Mouse (Mus musculus): ENCODE measurements around the gene Klhl8. TPM values are rescaled to one million over a fixed set of nuclear protein-coding genes. Genes with fewer than 3 reads are reported as not detected.

The Klhl8 gene
- polyA plus RNA-seq, 1 experiment, result not detected

GRCm38 (mm10) chr5:103889766-103890165, 21.3 kb downstream of the Klhl8 start:
- no peak overlapping the region for H3K4me3 ChIP-seq (replicated peaks)
- no peaks in the 10 kb centered on the region for H3K36me3 ChIP-seq (replicated peaks; ENCODE audit: low read length)
- no peaks in the 10 kb centered on the region for H3K27me3 ChIP-seq (replicated peaks)
- H3K9me3 ChIP-seq, result no peaks in the 10 kb centered on the region
- no peaks in the 10 kb centered on the region; the same call in 1 of the 2 replicates for H3K4me1 ChIP-seq
- TF ChIP-seq GATA1 (IDR thresholded peaks at IDR 0.05; ENCODE audit: borderline replicate concordance, low read length) (no peak), FLI1 (IDR thresholded peaks at IDR 0.05; ENCODE audit: low read length) (no peak)

DNA sequence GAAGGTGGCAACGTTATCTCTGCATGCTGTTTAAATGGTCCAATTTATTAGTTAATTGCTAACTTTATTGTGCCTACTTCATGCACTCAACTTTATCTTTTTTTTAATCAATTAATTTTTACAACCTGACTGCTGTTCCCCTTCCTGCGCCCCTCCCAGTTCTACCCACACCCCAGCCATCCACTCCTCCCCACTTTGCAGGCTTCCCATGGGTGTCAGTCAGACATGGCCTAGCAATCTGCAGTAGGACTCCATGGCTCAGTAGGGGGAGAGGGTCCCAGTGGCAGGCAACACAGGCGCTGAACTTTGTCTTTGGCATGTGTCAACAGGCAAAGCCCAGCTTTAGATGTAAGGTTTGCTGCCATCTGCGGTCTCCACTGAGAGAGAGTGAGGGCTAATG, 47.3 kb downstream of the Klhl8 start:
- H3K4me3 ChIP-seq (replicated peaks), result no peak overlapping the region
- TF ChIP-seq FLI1 (IDR thresholded peaks at IDR 0.05; ENCODE audit: low read length) (no peak), GATA1 (IDR thresholded peaks at IDR 0.05; ENCODE audit: borderline replicate concordance, low read length) (no peak)
- H3K4me1 ChIP-seq, result no peaks in the 10 kb centered on the region
- no peaks in the 10 kb centered on the region for H3K27me3 ChIP-seq (replicated peaks)
- no peaks in the 10 kb centered on the region for H3K9me3 ChIP-seq
- H3K36me3 ChIP-seq (replicated peaks; ENCODE audit: low read length), result no peaks in the 10 kb centered on the region

- Histone ChIP-seq H3K9me3 (no peaks in the 10 kb centered on the region), H3K4me3 (replicated peaks) (no peak overlapping the region), H3K4me1 (peaks cover 6% of the 10 kb centered on the region; the same call in 1 of the 2 replicates), H3K36me3 (replicated peaks; ENCODE audit: low read length) (peaks cover 4% of the 10 kb centered on the region), H3K27me3 (replicated peaks) (no peaks in the 10 kb centered on the region)
- TF ChIP-seq GATA1 (IDR thresholded peaks at IDR 0.05; ENCODE audit: borderline replicate concordance, low read length), result no peak
- no peak for TF ChIP-seq FLI1 (IDR thresholded peaks at IDR 0.05; ENCODE audit: low read length)
Measured at GRCm38 (mm10) chr5:103860622-103861021, 50.4 kb downstream of the Klhl8 start.

GRCm38 (mm10) chr5:103857151-103857550, 53.9 kb downstream of the Klhl8 start:
- H3K4me1 ChIP-seq, result peaks cover 19% of the 10 kb centered on the region

DNA sequence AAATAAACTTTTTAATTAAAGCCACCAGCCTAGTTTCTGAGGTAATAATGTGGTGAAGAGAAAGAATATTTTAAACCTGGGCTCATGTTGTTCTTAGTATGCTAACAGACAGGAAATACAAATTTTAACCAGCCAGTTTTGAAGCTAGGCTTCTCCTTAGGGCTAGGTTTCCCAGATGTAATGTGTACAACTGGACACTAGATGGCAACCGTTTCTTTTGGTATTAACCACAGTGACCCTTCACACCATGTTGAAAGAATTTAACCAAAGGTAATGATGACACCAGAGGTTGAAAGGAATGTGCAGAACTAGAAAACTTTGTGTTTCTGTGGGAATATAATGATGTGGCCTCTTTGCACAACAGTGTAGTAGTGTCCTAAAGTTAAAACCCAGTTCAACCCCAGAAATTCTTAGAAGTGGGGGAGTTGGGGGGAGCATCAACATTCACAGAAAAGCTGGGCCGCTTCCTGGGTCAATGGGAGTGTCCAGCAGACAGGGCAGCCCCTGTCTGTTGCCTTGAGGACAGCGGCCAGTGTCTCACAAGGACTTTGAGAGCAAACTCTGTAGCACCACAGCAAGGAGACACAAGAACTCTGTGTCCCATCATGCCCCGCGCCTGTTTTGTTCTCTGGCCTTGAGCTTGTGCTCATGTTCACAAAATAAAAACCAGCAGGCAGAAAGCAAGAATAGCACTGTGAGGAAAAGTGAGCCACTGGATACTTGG, 54.6 kb downstream of the Klhl8 start:
- Histone ChIP-seq H3K4me3 (replicated peaks) (no peak overlapping the region), H3K36me3 (replicated peaks; ENCODE audit: low read length) (peaks cover 40% of the 10 kb centered on the region), H3K9me3 (no peaks in the 10 kb centered on the region), H3K4me1 (peaks cover 19% of the 10 kb centered on the region), H3K27me3 (replicated peaks) (no peaks in the 10 kb centered on the region)
- TF ChIP-seq GATA1 (IDR thresholded peaks at IDR 0.05; ENCODE audit: borderline replicate concordance, low read length) (no peak), FLI1 (IDR thresholded peaks at IDR 0.05; ENCODE audit: low read length) (no peak)

More at GRCm38 (mm10) chr5:103857151-103857550, 53.9 kb downstream of the Klhl8 start:
- TF ChIP-seq GATA1 (IDR thresholded peaks at IDR 0.05; ENCODE audit: borderline replicate concordance, low read length) (no peak), FLI1 (IDR thresholded peaks at IDR 0.05; ENCODE audit: low read length) (no peak)
- Histone ChIP-seq H3K36me3 (replicated peaks; ENCODE audit: low read length) (peaks cover 33% of the 10 kb centered on the region), H3K4me3 (replicated peaks) (no peak overlapping the region), H3K9me3 (no peaks in the 10 kb centered on the region), H3K27me3 (replicated peaks) (no peaks in the 10 kb centered on the region)

DNA sequence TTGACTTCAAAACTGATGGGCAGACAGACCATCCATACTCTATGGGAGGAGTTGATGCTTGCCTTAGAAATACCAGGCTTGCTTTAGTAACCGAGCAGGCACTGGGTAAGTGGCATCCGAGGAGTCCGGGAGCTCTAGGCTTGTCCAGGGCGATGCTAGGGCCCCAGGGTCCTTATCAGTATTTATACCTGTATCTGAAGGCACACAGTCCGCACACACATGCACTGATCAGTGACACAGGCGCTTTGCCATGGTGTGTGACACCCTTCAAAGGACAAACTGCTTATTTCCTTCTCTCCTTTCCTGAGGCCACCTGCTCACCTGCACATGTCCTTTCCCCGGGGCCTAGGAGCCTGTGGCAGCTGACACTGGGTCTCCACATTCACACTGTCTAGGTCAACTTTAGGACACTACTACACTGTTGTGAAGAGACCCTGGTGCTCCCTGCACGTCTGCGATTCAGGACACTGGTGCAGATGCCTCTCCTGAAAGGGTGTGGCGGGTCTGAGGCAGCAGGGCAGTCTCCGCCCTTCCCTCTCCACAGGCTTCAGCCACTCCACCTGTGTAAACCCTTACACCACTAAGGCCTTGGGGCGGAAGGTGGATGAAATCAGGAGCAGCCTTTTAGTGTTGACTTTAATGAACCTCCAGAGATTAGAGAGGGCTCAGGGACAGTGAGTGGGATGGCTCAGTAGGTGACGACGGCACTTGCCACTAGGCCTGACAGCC, 55.4 kb downstream of the Klhl8 start:
- no peaks in the 10 kb centered on the region for H3K9me3 ChIP-seq
- peaks cover 22% of the 10 kb centered on the region for H3K4me1 ChIP-seq
- no peaks in the 10 kb centered on the region for H3K27me3 ChIP-seq (replicated peaks)
- H3K4me3 ChIP-seq (replicated peaks), result no peak overlapping the region
- peaks cover 48% of the 10 kb centered on the region for H3K36me3 ChIP-seq (replicated peaks; ENCODE audit: low read length)
- TF ChIP-seq GATA1 (IDR thresholded peaks at IDR 0.05; ENCODE audit: borderline replicate concordance, low read length), result no peak
- TF ChIP-seq FLI1 (IDR thresholded peaks at IDR 0.05; ENCODE audit: low read length), result no peak

DNA sequence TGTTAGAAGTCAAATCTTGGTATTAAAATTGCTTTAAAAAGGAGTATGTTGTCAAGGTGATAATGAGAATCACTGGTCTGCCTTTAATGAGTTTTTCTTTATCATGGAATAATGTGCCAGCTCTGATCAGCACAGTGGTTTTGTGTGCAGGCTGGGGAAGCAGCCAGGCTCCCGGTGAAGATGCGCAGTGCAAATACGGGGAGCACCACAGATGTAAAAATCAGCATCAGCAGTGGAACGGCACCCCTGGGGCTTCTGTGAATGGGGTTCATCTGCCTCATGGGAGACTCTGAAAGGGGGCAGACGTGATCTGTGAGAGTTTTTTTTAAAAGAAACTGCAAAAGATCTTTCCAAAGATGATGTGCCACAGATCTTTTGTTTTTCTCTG, 56.3 kb downstream of the Klhl8 start:
- peaks cover 22% of the 10 kb centered on the region for H3K4me1 ChIP-seq
- peaks cover 56% of the 10 kb centered on the region for H3K36me3 ChIP-seq (replicated peaks; ENCODE audit: low read length)
- no peak overlapping the region for H3K4me3 ChIP-seq (replicated peaks)
- TF ChIP-seq FLI1 (IDR thresholded peaks at IDR 0.05; ENCODE audit: low read length), result no peak
- TF ChIP-seq GATA1 (IDR thresholded peaks at IDR 0.05; ENCODE audit: borderline replicate concordance, low read length), result no peak
- no peaks in the 10 kb centered on the region for H3K27me3 ChIP-seq (replicated peaks)
- H3K9me3 ChIP-seq, result no peaks in the 10 kb centered on the region

DNA sequence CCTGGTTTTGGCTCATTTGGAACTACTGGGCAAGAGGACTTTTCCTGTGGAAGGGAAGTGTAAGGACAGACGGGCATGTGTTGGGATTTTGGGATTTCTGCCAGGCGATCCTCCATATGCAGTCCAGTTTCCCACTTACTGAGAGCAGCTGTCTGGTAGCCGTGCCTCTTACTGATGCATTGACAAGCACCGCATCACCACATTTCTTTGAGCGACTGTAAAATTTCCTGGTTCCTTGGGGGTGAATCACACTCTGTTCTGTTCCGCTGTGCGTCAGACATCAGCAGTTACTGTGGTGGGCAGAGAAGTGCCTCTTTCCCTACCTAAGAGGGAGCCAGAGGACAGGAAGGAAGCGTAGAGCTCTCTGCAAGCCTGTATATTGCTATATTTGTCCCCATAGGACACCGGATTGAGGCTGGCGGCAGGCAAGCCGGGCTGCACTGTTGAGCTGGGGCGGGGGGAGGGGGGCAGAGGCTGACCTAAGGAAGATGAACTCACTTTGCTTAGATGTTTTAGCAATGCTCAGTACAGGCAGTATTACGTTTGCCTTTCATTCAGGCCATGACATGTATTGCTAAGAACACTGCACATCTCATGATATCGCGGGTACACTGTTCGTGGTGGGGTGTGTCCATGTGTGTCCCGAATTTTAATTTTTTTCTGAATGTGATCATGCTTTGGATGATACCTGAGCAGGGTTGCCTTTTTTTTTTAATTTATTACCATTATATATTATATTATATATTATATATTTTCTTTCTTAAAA, 56.8 kb downstream of the Klhl8 start:
- peaks cover 22% of the 10 kb centered on the region for H3K4me1 ChIP-seq
- TF ChIP-seq GATA1 (IDR thresholded peaks at IDR 0.05; ENCODE audit: borderline replicate concordance, low read length) (no peak), FLI1 (IDR thresholded peaks at IDR 0.05; ENCODE audit: low read length) (no peak)
- H3K27me3 ChIP-seq (replicated peaks), result no peaks in the 10 kb centered on the region
- H3K36me3 ChIP-seq (replicated peaks; ENCODE audit: low read length), result peaks cover 62% of the 10 kb centered on the region
- no peaks in the 10 kb centered on the region for H3K9me3 ChIP-seq
- peak overlapping the region; percentile 31 for H3K4me3 ChIP-seq (replicated peaks)

- Histone ChIP-seq H3K36me3 (replicated peaks; ENCODE audit: low read length) (peaks cover 74% of the 10 kb centered on the region), H3K4me1 (peaks cover 22% of the 10 kb centered on the region), H3K4me3 (replicated peaks) (no peak overlapping the region), H3K27me3 (replicated peaks) (no peaks in the 10 kb centered on the region), H3K9me3 (no peaks in the 10 kb centered on the region)
- TF ChIP-seq FLI1 (IDR thresholded peaks at IDR 0.05; ENCODE audit: low read length) (no peak), GATA1 (IDR thresholded peaks at IDR 0.05; ENCODE audit: borderline replicate concordance, low read length) (no peak)
Measured at GRCm38 (mm10) chr5:103852756-103853549, 58.1 kb downstream of the Klhl8 start.

Measured in megakaryocyte, embryonic 14.5 days (primary cell).